Mouse (Mus musculus): Measurements from ENCODE around the gene Rhov.

DNA sequence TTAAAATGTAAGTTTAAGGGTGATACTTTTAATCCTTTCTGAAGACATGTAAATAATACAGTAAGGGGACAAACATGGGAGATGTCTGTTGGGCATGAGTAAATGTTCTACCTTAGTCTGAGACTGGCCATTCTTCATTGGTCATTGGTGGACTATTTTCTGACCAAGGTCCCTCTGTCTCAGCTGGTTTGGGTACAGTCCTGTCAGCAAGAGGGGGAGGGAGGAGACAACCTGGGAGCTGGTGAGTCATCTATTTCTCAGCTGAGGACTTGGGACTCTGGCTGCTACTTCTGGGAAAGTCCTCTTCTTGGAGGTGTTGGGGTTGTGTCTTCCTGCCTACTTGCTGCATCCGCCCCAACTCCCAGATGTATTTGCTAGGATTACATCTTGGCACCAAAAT lies 3.1 kb upstream of the Rhov start:
- no peak for TF ChIP-seq GATA1 (IDR thresholded peaks at IDR 0.05; ENCODE audit: low read length)
- TF ChIP-seq TAL1 (IDR thresholded peaks at IDR 0.05; ENCODE audit: low read length) = no peak

Data from erythroblast, embryonic 14.5 days (primary cell).